Mouse (Mus musculus) gastrocnemius, postnatal 36 days (tissue): ENCODE data around the gene Fhl5. TPM values are rescaled to one million over a fixed set of nuclear protein-coding genes. Genes with fewer than 3 reads are reported as not detected.
"Not testable (repeated sequence)": the region's sequence is repeated elsewhere in the genome, so short reads cannot be mapped to it uniquely, and the experiment has no call there.

Experiments
- DNase-seq, 2 experiments: peaks; one replicate each; pipeline ENCODE4 v3.0.0; 2022
- intact Hi-C: fragments of 180-260 bp; cut with DNase I; formaldehyde crosslinking; loops from one replicate; pipeline ENCODE4 v1.15.1; 2025
- long read RNA-seq, 2 experiments: library from polyadenylated mRNA; stranded (forward); transcript quantifications; one replicate each; pipeline ENCODE4 v2.0.0; 2021
- total RNA-seq, 2 experiments: library from RNA; stranded (reverse); gene quantifications; 2 replicates each; pipeline ENCODE4 v1.2.3; 2021

The Fhl5 gene
- 1 to 10 TPM; 4.3 to 5.7 TPM for total RNA-seq
- long read RNA-seq, experiment 1 = 0 reads
- long read RNA-seq, experiment 2 = 0 reads

- no peak for DNase-seq
- intact Hi-C loops = no loop called here
These were observed at the start of gene Fhl5 for GRCm38 (mm10) chr4:25242776-25243175. TSS of gene Fhl5 (minus strand) at chr4:25242876.

- intact Hi-C loops = not testable (repeated sequence)
These were observed 42.3 kb upstream of the Fhl5 start for GRCm38 (mm10) chr4:25285002-25285401.

GRCm38 (mm10) chr4:25281671-25282038 lies 39.0 kb upstream of the Fhl5 start, which contains the start of gene Ufl1:
TSS of gene Ufl1 (minus strand) at chr4:25281821.
- peak; percentile 96 to 97 for DNase-seq
- intact Hi-C loops = no loop called here

More at GRCm38 (mm10) chr4:25285002-25285401, 42.3 kb upstream of the Fhl5 start:
- DNase-seq = not testable (repeated sequence)

- intact Hi-C loops = no loop called here
- no peak for DNase-seq
These were observed 38.4 kb upstream of the Fhl5 start for GRCm38 (mm10) chr4:25280938-25281670.

- no peak for DNase-seq
- intact Hi-C loops = no loop called here
These were observed 30.4 kb upstream of the Fhl5 start for GRCm38 (mm10) chr4:25272861-25273627.

GRCm38 (mm10) chr4:25271926-25272325 lies 29.2 kb upstream of the Fhl5 start:
- intact Hi-C loops = no loop called here

GRCm38 (mm10) chr4:25267144-25267543 lies 24.5 kb upstream of the Fhl5 start:
- DNase-seq = no peak
- intact Hi-C loops = no loop called here

More at GRCm38 (mm10) chr4:25271926-25272325, 29.2 kb upstream of the Fhl5 start:
- no peak for DNase-seq

GRCm38 (mm10) chr4:25257822-25258398 lies 15.2 kb upstream of the Fhl5 start:
- intact Hi-C loops = no loop called here
- DNase-seq = no peak

- intact Hi-C loops, DNase-seq: not testable (repeated sequence)
These were observed 7.0 kb downstream of the Fhl5 start for GRCm38 (mm10) chr4:25235663-25236062.

- DNase-seq, intact Hi-C loops: not testable (repeated sequence)
These were observed 8.9 kb downstream of the Fhl5 start for GRCm38 (mm10) chr4:25233767-25234166.

- intact Hi-C loops = no loop called here
- no peak for DNase-seq
These were observed 10.1 kb downstream of the Fhl5 start for GRCm38 (mm10) chr4:25232546-25232945.

- intact Hi-C loops = no loop called here
These were observed 15.1 kb downstream of the Fhl5 start for GRCm38 (mm10) chr4:25227527-25227926.

GRCm38 (mm10) chr4:25221927-25222326 lies 20.7 kb downstream of the Fhl5 start:
- no peak for DNase-seq
- intact Hi-C loops = no loop called here

More at GRCm38 (mm10) chr4:25227527-25227926, 15.1 kb downstream of the Fhl5 start:
- DNase-seq = no peak

GRCm38 (mm10) chr4:25213451-25213850 lies 29.2 kb downstream of the Fhl5 start:
- no peak for DNase-seq
- intact Hi-C loops = no loop called here

GRCm38 (mm10) chr4:25206166-25206565 lies 36.5 kb downstream of the Fhl5 start:
- intact Hi-C loops = no loop called here

GRCm38 (mm10) chr4:25197310-25197709 lies 45.4 kb downstream of the Fhl5 start:
- intact Hi-C loops = no loop called here
- DNase-seq = no peak

More at GRCm38 (mm10) chr4:25206166-25206565, 36.5 kb downstream of the Fhl5 start:
- DNase-seq = no peak

- no peak for DNase-seq
- intact Hi-C loops = no loop called here
These were observed 63.0 kb downstream of the Fhl5 start for GRCm38 (mm10) chr4:25179617-25180208.
